Mouse (Mus musculus) cortical plate, adult 2 months (tissue): ENCODE results near the gene Olfr802.

Experiments used
- CTCF ChIP-seq: fragments of 200-500 bp; IDR thresholded peaks from 2 replicates; pipeline ENCODE4 v1.5.1; 2011; ENCODE audit warnings: mild to moderate bottlenecking, control low read depth, low read length; ENCODE audit not compliant: insufficient read depth; ENCODE audit errors: extremely low read depth
- POLR2A ChIP-seq: fragments of 200-500 bp; IDR thresholded peaks from 2 replicates; pipeline ENCODE4 v1.6.1; 2011; ENCODE audit warnings: mild to moderate bottlenecking, low read length, control low read depth; ENCODE audit not compliant: insufficient read depth; ENCODE audit errors: extremely low read depth

DNA sequence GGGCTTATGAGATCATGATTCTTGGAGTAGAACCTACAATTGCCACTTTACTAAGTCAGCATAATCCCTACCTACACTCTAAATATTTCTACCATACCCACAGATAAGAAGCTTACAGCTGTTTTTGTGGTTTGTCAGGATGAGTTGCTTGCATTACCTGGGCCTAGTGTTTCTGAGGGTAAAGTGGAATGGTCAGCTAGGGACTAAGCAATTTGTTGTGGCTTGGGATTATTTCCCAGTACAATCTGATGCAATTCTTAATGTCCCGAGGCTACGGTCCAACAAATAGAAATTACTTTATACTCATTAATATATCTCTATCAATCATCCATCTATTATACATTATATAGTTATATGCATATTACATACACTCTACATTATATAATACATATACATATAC is 41.3 kb upstream of the Olfr802 start, which contains the start of gene Olfr805:
- no peak for TF ChIP-seq CTCF
- TF ChIP-seq POLR2A = no peak
